Mouse (Mus musculus) c-Kit-negative CD71-positive TER-119-positive erythroid progenitor cells, embryonic 14.5 days (primary cell): ENCODE data around the gene Supt16.

Experiments
- DNase-seq: peaks from one replicate; pipeline ENCODE4 v3.0.0-alpha.2; 2013; ENCODE audit warnings: low read depth, low spot score

Supt16 gene

GRCm38 (mm10) chr14:52146540-52146939 lies 50.7 kb downstream of the Supt16 start:
- DNase-seq: no peak

GRCm38 (mm10) chr14:52144165-52144564 lies 53.1 kb downstream of the Supt16 start:
- DNase-seq: no peak

DNA sequence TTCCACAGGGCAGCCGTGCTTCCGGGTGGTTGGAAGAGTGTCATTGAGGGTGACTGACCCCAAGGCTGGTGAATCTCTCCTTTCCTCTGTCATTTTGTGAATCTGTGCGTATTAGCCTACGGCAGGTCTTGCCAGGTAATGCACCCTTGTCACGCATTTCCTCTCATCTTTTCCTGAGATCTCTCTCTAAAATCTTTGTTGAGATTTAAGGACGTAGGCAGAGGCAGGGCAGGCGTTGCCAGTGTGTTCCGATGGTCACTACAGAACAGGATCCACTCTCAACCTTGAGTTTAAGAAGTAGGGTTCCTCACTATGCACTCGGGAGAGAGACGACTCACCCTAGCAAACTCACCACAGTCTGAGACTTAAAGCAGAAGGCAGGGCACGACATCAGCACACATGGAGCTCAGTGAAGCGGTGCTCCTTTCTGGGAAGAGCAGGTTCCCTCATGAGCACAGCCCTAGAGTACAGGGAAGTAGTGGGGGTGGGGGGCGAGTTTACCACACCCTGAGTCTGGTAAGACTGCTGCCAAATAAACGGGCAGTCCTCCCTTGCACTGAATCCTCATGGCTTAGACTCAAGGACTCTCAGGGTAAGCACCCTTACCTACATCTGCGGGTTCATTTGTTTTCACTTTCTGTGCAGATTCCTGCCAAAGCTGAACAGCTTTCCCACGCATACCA lies 55.6 kb downstream of the Supt16 start:
- no peak for DNase-seq

- DNase-seq: no peak
Measured at GRCm38 (mm10) chr14:52140577-52141444, 56.4 kb downstream of the Supt16 start.

GRCm38 (mm10) chr14:52133584-52133983 lies 63.6 kb downstream of the Supt16 start:
- no peak for DNase-seq

GRCm38 (mm10) chr14:52124636-52125035 lies 72.6 kb downstream of the Supt16 start:
- no peak for DNase-seq

DNA sequence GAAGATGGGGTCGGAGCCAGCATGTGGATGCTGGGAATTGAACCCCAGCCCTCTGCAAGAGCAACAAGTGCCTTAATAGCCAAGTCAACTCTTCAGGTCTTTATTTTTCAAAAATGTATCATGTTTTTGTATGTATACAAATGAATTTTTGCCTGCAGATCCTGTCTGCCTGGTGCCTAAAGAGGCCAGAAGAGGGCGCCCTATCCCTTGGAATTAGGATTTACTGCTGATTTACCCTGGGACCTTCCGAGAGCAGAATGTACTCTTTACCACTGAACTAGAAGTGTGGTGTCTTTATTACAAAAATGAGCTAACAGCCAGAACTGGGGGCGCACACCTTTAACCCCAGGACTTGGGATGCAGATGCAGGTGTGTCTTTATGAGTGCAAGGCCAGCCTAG lies 73.3 kb downstream of the Supt16 start:
- peak; percentile 39 for DNase-seq

DNA sequence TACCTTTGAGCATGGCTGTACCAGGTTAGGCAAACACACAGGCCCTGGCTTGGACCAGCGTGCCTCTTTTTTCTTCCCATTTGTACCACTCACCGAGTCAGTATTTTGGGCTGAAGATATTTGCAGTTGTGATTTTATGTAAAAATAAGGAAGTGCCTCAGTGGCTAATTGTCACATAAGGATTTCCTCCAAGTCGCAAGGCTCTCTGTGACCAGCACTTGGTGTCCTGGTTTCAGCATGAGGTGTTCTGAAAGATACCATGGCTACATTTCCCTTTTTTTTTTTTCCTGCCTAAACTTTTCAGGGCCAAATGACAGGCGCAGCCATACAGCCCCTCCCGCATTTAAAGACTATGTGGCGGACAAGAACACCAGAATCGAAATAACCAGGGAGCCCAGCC lies 77.0 kb downstream of the Supt16 start:
- DNase-seq: no peak

GRCm38 (mm10) chr14:52118823-52119608 lies 78.2 kb downstream of the Supt16 start:
- DNase-seq: no peak

DNA sequence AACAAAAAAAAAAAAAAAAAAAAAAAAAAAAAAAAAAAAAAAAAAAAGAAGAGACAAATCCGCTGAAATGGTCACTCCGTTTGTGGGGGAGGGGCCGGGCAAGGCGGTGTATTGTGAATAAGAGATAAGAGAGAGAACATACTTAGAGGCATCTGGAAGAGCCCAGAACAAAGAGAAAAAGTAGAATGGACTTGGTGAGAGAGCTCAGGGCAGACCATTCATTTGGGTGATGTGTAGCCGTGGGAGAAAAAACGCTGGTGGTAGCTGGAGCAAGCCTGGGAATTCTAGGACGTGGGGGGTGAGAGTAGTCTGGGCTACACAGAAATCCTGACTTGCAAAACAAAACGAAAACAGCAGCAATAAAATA lies 78.8 kb downstream of the Supt16 start:
- no peak for DNase-seq

GRCm38 (mm10) chr14:52117241-52117640 lies 80.0 kb downstream of the Supt16 start:
- no peak for DNase-seq

DNA sequence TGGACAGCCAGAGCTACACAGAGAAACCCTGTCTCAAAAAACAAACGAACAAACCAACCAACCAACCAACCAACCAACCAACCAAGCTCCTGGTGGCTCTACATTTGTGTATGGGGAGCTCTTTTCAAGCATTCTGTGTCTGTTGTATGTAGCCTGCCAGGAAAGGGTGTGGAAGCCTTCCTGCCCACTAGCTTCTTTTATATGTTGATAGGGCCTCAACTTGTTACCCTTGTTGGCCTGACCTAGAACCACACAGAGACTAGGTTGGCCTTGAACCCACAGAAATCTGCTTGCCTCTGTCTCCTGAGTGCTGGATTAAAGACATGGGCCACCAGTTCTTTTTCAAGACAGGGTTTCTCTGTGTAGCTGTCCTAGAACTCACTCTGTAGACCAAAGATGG lies 83.1 kb downstream of the Supt16 start:
- no peak for DNase-seq
